Mouse (Mus musculus) C3H10T1/2 (cell line): ENCODE results near the gene Rsph3b. TPM values are rescaled to one million over a fixed set of nuclear protein-coding genes. Genes with fewer than 3 reads are reported as not detected.

Source experiments
- polyA plus RNA-seq, 2 experiments: library from polyadenylated mRNA; unstranded; fragments of >200 nt; fragmentation: generic; extraction: Trizol; gene quantifications; one replicate each; pipeline ENCODE4 v1.2.1; 2012; ENCODE audit warnings: missing spikeins in 2 of 2

The Rsph3b gene
- polyA plus RNA-seq: 1 to 10 TPM in 1 of 2 experiments, under 1 TPM in 1; 0.41 to 1.5 TPM

GRCm38 (mm10) chr17:6947984-6948768 is at the start of gene Rsph3b:
Rsph3b (minus strand) TSS chr17:6948682.

GRCm38 (mm10) chr17:6978287-6979248 is 30.1 kb upstream of the Rsph3b start, which contains the start of gene Gm49721:
Gm49721 (plus strand) TSS chr17:6978904.

GRCm38 (mm10) chr17:6970334-6970733 is 21.9 kb upstream of the Rsph3b start, which contains the start of gene Rnaset2b:
Rnaset2b (plus strand) TSS chr17:6970634.

GRCm38 (mm10) chr17:6960776-6961175 is 12.3 kb upstream of the Rsph3b start, which contains the start of gene Tagap1:
Tagap1 (minus strand) TSS chr17:6961156.

Other genes starting within 250 kb of the Rsph3b start
- gene Ezr, start 165.9 kb downstream of the Rsph3b start, polyA plus RNA-seq: under 1 TPM; 0.08 to 0.17 TPM
- gene Tagap1, start 12.5 kb upstream of the Rsph3b start, polyA plus RNA-seq: 1 to 10 TPM in 1 of 2 experiments, under 1 TPM in 1; 0.99 to 9.6 TPM
- gene Rnaset2b, start 22.0 kb upstream of the Rsph3b start, polyA plus RNA-seq: 10 to 100 TPM; 41.7 to 77.3 TPM
- not detected for gene Gm49721, start 30.2 kb upstream of the Rsph3b start, polyA plus RNA-seq
- not detected for gene Gm1604a, start 76.9 kb upstream of the Rsph3b start, polyA plus RNA-seq
- gene Rps6ka2, start 221.4 kb upstream of the Rsph3b start, polyA plus RNA-seq: 1 to 10 TPM; 3.6 to 4.2 TPM